Mouse (Mus musculus): ENCODE measurements around the gene Rab1b. TPM values are rescaled to one million over a fixed set of nuclear protein-coding genes. Genes with fewer than 3 reads are reported as not detected.
A peak's percentile ranks its signal among the peaks of the same experiment; 100 is the strongest.

The Rab1b gene
- polyA plus RNA-seq, 1 experiment = 113 TPM

DNA sequence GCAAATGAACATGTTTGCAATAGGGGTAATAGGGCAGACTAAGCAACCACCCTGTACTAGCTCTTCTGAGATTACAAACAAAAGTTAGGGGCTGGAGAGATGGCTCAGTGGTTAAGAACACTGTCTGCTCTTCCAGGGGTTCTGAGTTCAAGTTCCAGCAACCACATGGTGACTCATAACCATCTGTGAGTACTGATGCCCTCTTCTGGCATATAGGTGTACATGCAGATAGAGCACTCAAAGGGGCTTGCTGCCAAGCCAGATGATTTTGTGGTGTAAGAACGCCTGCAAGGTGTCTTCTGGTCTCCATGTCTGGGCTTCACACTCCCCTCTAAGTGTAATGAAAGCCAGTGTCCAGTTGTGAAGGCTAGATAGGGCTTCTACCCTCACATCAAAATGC lies 22.9 kb upstream of the Rab1b start:
- H3K4me3 ChIP-seq (ENCODE audit: control insufficient read depth, low read depth, low read length) = no peak overlapping the region
- H3K4me1 ChIP-seq (ENCODE audit: control insufficient read depth, insufficient read depth, low read length) = no peaks in the 10 kb centered on the region
- TF ChIP-seq CTCF (IDR thresholded peaks at IDR 0.05; ENCODE audit: control insufficient read depth, insufficient read depth, insufficient replicate concordance, low read depth, low read length) (no peak), POLR2A (IDR thresholded peaks at IDR 0.05; ENCODE audit: control insufficient read depth, low read depth, low read length) (no peak)
- H3K27ac ChIP-seq (ENCODE audit: control insufficient read depth, insufficient read depth, low read depth, low read length) = no peak overlapping the region
- no peaks in the 10 kb centered on the region for H3K36me3 ChIP-seq (ENCODE audit: control insufficient read depth, insufficient read depth, low read length)
- no peaks in the 10 kb centered on the region for H3K27me3 ChIP-seq (ENCODE audit: control insufficient read depth, insufficient read depth, low read length)

GRCm38 (mm10) chr19:5124055-5124614 lies 17.3 kb upstream of the Rab1b start:
- Histone ChIP-seq H3K27me3 (ENCODE audit: control insufficient read depth, insufficient read depth, low read length) (no peaks in the 10 kb centered on the region), H3K4me1 (ENCODE audit: control insufficient read depth, insufficient read depth, low read length) (peaks cover 2% of the 10 kb centered on the region; the same call in 1 of the 2 replicates), H3K4me3 (ENCODE audit: control insufficient read depth, low read depth, low read length) (no peak overlapping the region), H3K27ac (ENCODE audit: control insufficient read depth, insufficient read depth, low read depth, low read length) (peak overlapping the region; percentile 76), H3K36me3 (ENCODE audit: control insufficient read depth, insufficient read depth, low read length) (no peaks in the 10 kb centered on the region)
- no peak for TF ChIP-seq POLR2A (IDR thresholded peaks at IDR 0.05; ENCODE audit: control insufficient read depth, low read depth, low read length)
- no peak for TF ChIP-seq CTCF (IDR thresholded peaks at IDR 0.05; ENCODE audit: control insufficient read depth, insufficient read depth, insufficient replicate concordance, low read depth, low read length)

DNA sequence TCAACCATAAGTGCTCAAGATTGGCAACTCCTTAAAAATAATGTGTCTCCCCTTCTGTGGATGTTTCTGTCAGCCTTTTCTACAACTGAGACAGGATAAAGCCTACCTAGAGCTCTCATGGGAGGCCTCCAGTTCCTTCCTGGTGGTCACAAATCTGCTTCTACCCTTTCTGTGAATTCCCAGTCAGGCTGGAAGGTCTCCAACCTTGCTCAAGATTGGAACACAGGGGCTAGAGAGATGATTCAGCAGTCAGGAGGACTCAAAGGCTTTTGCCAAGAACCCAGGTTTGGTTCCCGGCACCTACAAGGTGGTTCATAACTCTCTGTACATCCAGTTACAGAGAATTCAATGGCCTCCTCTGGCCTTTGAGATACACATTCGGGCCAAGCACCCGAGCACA lies 16.4 kb upstream of the Rab1b start:
- H3K4me1 ChIP-seq (ENCODE audit: control insufficient read depth, insufficient read depth, low read length) = peaks cover 10% of the 10 kb centered on the region
- TF ChIP-seq CTCF (IDR thresholded peaks at IDR 0.05; ENCODE audit: control insufficient read depth, insufficient read depth, insufficient replicate concordance, low read depth, low read length) (no peak), POLR2A (IDR thresholded peaks at IDR 0.05; ENCODE audit: control insufficient read depth, low read depth, low read length) (no peak)
- H3K27ac ChIP-seq (ENCODE audit: control insufficient read depth, insufficient read depth, low read depth, low read length) = peak overlapping the region; percentile 86
- H3K36me3 ChIP-seq (ENCODE audit: control insufficient read depth, insufficient read depth, low read length) = no peaks in the 10 kb centered on the region
- no peak overlapping the region for H3K4me3 ChIP-seq (ENCODE audit: control insufficient read depth, low read depth, low read length)
- H3K27me3 ChIP-seq (ENCODE audit: control insufficient read depth, insufficient read depth, low read length) = no peaks in the 10 kb centered on the region

- Histone ChIP-seq H3K4me1 (ENCODE audit: control insufficient read depth, insufficient read depth, low read length) (peaks cover 10% of the 10 kb centered on the region), H3K4me3 (ENCODE audit: control insufficient read depth, low read depth, low read length) (no peak overlapping the region), H3K27me3 (ENCODE audit: control insufficient read depth, insufficient read depth, low read length) (no peaks in the 10 kb centered on the region), H3K36me3 (ENCODE audit: control insufficient read depth, insufficient read depth, low read length) (no peaks in the 10 kb centered on the region), H3K27ac (ENCODE audit: control insufficient read depth, insufficient read depth, low read depth, low read length) (peak overlapping the region; percentile 86)
- TF ChIP-seq CTCF (IDR thresholded peaks at IDR 0.05; ENCODE audit: control insufficient read depth, insufficient read depth, insufficient replicate concordance, low read depth, low read length) = no peak
- 0 out of 2 replicates have a peak, but pooled peaks have one; percentile 36 for TF ChIP-seq POLR2A (IDR thresholded peaks at IDR 0.05; ENCODE audit: control insufficient read depth, low read depth, low read length)
Measured at GRCm38 (mm10) chr19:5122492-5122891, 15.6 kb upstream of the Rab1b start.

DNA sequence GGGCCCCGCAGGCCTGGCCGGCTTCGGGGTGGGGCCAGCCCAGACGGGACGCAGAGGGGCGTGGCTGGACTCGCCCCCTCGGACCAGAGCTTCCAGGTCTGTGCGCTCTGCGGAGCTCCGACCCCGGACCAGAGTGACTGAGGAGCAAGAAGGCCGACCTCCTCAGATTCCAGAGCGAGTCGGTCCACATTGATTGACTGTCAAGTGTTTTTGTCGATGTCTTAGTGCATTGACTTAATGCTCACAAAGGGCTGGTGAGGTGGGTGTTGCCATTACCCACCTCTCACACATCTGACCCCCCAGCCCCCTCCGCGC lies 11.5 kb upstream of the Rab1b start, which contains the start of gene Klc2:
Gene Klc2 (minus strand): TSS at position 177 of the 315 bp plus-strand sequence.
- Histone ChIP-seq H3K27me3 (ENCODE audit: control insufficient read depth, insufficient read depth, low read length) (no peaks in the 10 kb centered on the region), H3K4me1 (ENCODE audit: control insufficient read depth, insufficient read depth, low read length) (peaks cover 14% of the 10 kb centered on the region), H3K36me3 (ENCODE audit: control insufficient read depth, insufficient read depth, low read length) (no peaks in the 10 kb centered on the region), H3K4me3 (ENCODE audit: control insufficient read depth, low read depth, low read length) (peak within 1 kb of the TSS; percentile 93), H3K27ac (ENCODE audit: control insufficient read depth, insufficient read depth, low read depth, low read length) (peak within 1 kb of the TSS; percentile 94)
- no peak for TF ChIP-seq CTCF (IDR thresholded peaks at IDR 0.05; ENCODE audit: control insufficient read depth, insufficient read depth, insufficient replicate concordance, low read depth, low read length)
- peak; percentile 38; the same call in 1 of the 2 replicates for TF ChIP-seq POLR2A (IDR thresholded peaks at IDR 0.05; ENCODE audit: control insufficient read depth, low read depth, low read length)

GRCm38 (mm10) chr19:5117494-5118383 lies 10.9 kb upstream of the Rab1b start:
- Histone ChIP-seq H3K27me3 (ENCODE audit: control insufficient read depth, insufficient read depth, low read length) (no peaks in the 10 kb centered on the region), H3K36me3 (ENCODE audit: control insufficient read depth, insufficient read depth, low read length) (no peaks in the 10 kb centered on the region), H3K27ac (ENCODE audit: control insufficient read depth, insufficient read depth, low read depth, low read length) (peak overlapping the region; percentile 94), H3K4me1 (ENCODE audit: control insufficient read depth, insufficient read depth, low read length) (peaks cover 14% of the 10 kb centered on the region), H3K4me3 (ENCODE audit: control insufficient read depth, low read depth, low read length) (peak overlapping the region; percentile 93)
- TF ChIP-seq POLR2A (IDR thresholded peaks at IDR 0.05; ENCODE audit: control insufficient read depth, low read depth, low read length) = peak; percentile 81
- TF ChIP-seq CTCF (IDR thresholded peaks at IDR 0.05; ENCODE audit: control insufficient read depth, insufficient read depth, insufficient replicate concordance, low read depth, low read length) = peak; percentile 83

- Histone ChIP-seq H3K27me3 (ENCODE audit: control insufficient read depth, insufficient read depth, low read length) (no peaks in the 10 kb centered on the region), H3K27ac (ENCODE audit: control insufficient read depth, insufficient read depth, low read depth, low read length) (no peak overlapping the region), H3K4me1 (ENCODE audit: control insufficient read depth, insufficient read depth, low read length) (peaks cover 11% of the 10 kb centered on the region), H3K36me3 (ENCODE audit: control insufficient read depth, insufficient read depth, low read length) (peaks cover 5% of the 10 kb centered on the region), H3K4me3 (ENCODE audit: control insufficient read depth, low read depth, low read length) (no peak overlapping the region)
- no peak for TF ChIP-seq POLR2A (IDR thresholded peaks at IDR 0.05; ENCODE audit: control insufficient read depth, low read depth, low read length)
- TF ChIP-seq CTCF (IDR thresholded peaks at IDR 0.05; ENCODE audit: control insufficient read depth, insufficient read depth, insufficient replicate concordance, low read depth, low read length) = no peak
Measured at GRCm38 (mm10) chr19:5113783-5114182, 6.9 kb upstream of the Rab1b start.
